Mouse (Mus musculus): ENCODE measurements around the gene Ctdspl2. TPM values are rescaled to one million over a fixed set of nuclear protein-coding genes. Genes with fewer than 3 reads are reported as not detected.
"Not testable (repeated sequence)": the region's sequence is repeated elsewhere in the genome, so short reads cannot be mapped to it uniquely, and the experiment has no call there.

The Ctdspl2 gene
- 40.8 and 43.9 TPM in 2 replicates for polyA plus RNA-seq (2014; fragmentation: Nextera tagmentation; extraction: Ambion mirVana)

GRCm38 (mm10) chr2:121955765-121956223, at the start of gene Ctdspl2, which contains the start of gene Mageb3:
Ctdspl2 (plus strand) TSS chr2:121956001.
Mageb3 (minus strand) TSS chr2:121956092.
- Histone ChIP-seq H3K9me3 (replicated peaks; ENCODE audit: control insufficient read depth, low read length) (no peaks in the 10 kb centered on the region), H3K36me3 (ENCODE audit: control insufficient read depth, insufficient read depth, low read length) (no peaks in the 10 kb centered on the region; the same call in 1 of the 2 replicates), H3K27ac (ENCODE audit: low read depth, low read length) (peak within 1 kb of the TSS; percentile 98), H3K9ac (ENCODE audit: low read depth, low read length) (peak within 1 kb of the TSS; percentile 99), H3K4me1 (ENCODE audit: control insufficient read depth, insufficient read depth, low read length) (peaks cover 6% of the 10 kb centered on the region), H3K4me3 (ENCODE audit: low read depth, low read length) (peak within 1 kb of the TSS; percentile 98), H3K27me3 (ENCODE audit: control insufficient read depth, insufficient read depth, low read length) (no peaks in the 10 kb centered on the region), H3K4me2 (peak within 1 kb of the TSS; percentile 68)
- under 1% methylated on average over 48 of the region's 48 CpGs for WGBS (ENCODE audit: insufficient replicate concordance)
- peak; percentile 96 for ATAC-seq (replicated peaks; ENCODE audit: insufficient number of reproducible peaks, low FRiP score, low TSS enrichment)

GRCm38 (mm10) chr2:121909975-121910374, 45.8 kb upstream of the Ctdspl2 start:
- Histone ChIP-seq H3K36me3 (ENCODE audit: control insufficient read depth, insufficient read depth, low read length) (no peaks in the 10 kb centered on the region), H3K9ac (ENCODE audit: low read depth, low read length) (no peak overlapping the region)
- 87% methylated on average over 3 of the region's 3 CpGs for WGBS (ENCODE audit: insufficient replicate concordance)

GRCm38 (mm10) chr2:121916047-121916970, 39.5 kb upstream of the Ctdspl2 start:
- no peaks in the 10 kb centered on the region for H3K9me3 ChIP-seq (replicated peaks; ENCODE audit: control insufficient read depth, low read length)
- WGBS (ENCODE audit: insufficient replicate concordance), result 86% methylated on average over 5 of the region's 5 CpGs

More at GRCm38 (mm10) chr2:121909975-121910374, 45.8 kb upstream of the Ctdspl2 start:
- H3K27me3 ChIP-seq (ENCODE audit: control insufficient read depth, insufficient read depth, low read length), result no peaks in the 10 kb centered on the region
- H3K27ac ChIP-seq (ENCODE audit: low read depth, low read length), result no peak overlapping the region
- no peaks in the 10 kb centered on the region for H3K9me3 ChIP-seq (replicated peaks; ENCODE audit: control insufficient read depth, low read length)
- H3K4me3 ChIP-seq (ENCODE audit: low read depth, low read length), result no peak overlapping the region
- no peak overlapping the region for H3K4me2 ChIP-seq
- no peak for ATAC-seq (replicated peaks; ENCODE audit: insufficient number of reproducible peaks, low FRiP score, low TSS enrichment)
- no peaks in the 10 kb centered on the region for H3K4me1 ChIP-seq (ENCODE audit: control insufficient read depth, insufficient read depth, low read length)

GRCm38 (mm10) chr2:121937624-121938023, 18.2 kb upstream of the Ctdspl2 start:
- not testable (repeated sequence) for H3K9ac ChIP-seq (ENCODE audit: low read depth, low read length); H3K4me2 ChIP-seq; H3K27me3 ChIP-seq (ENCODE audit: control insufficient read depth, insufficient read depth, low read length); H3K4me3 ChIP-seq (ENCODE audit: low read depth, low read length); H3K27ac ChIP-seq (ENCODE audit: low read depth, low read length); ATAC-seq (replicated peaks; ENCODE audit: insufficient number of reproducible peaks, low FRiP score, low TSS enrichment); H3K36me3 ChIP-seq (ENCODE audit: control insufficient read depth, insufficient read depth, low read length); H3K9me3 ChIP-seq (replicated peaks; ENCODE audit: control insufficient read depth, low read length); H3K4me1 ChIP-seq (ENCODE audit: control insufficient read depth, insufficient read depth, low read length)
- WGBS (ENCODE audit: insufficient replicate concordance), result 75% methylated on average over 2 of the region's 2 CpGs

More at GRCm38 (mm10) chr2:121916047-121916970, 39.5 kb upstream of the Ctdspl2 start:
- H3K27ac ChIP-seq (ENCODE audit: low read depth, low read length), result no peak overlapping the region
- no peaks in the 10 kb centered on the region for H3K27me3 ChIP-seq (ENCODE audit: control insufficient read depth, insufficient read depth, low read length)
- H3K4me2 ChIP-seq, result no peak overlapping the region
- no peaks in the 10 kb centered on the region for H3K4me1 ChIP-seq (ENCODE audit: control insufficient read depth, insufficient read depth, low read length)
- H3K36me3 ChIP-seq (ENCODE audit: control insufficient read depth, insufficient read depth, low read length), result no peaks in the 10 kb centered on the region
- H3K4me3 ChIP-seq (ENCODE audit: low read depth, low read length), result no peak overlapping the region
- no peak overlapping the region for H3K9ac ChIP-seq (ENCODE audit: low read depth, low read length)
- no peak for ATAC-seq (replicated peaks; ENCODE audit: insufficient number of reproducible peaks, low FRiP score, low TSS enrichment)

- no peak overlapping the region for H3K27ac ChIP-seq (ENCODE audit: low read depth, low read length)
- H3K4me3 ChIP-seq (ENCODE audit: low read depth, low read length), result no peak overlapping the region
- no peak for ATAC-seq (replicated peaks; ENCODE audit: insufficient number of reproducible peaks, low FRiP score, low TSS enrichment)
- 74% methylated on average over 3 of the region's 3 CpGs for WGBS (ENCODE audit: insufficient replicate concordance)
- H3K9ac ChIP-seq (ENCODE audit: low read depth, low read length), result no peak overlapping the region
- H3K9me3 ChIP-seq (replicated peaks; ENCODE audit: control insufficient read depth, low read length), result no peaks in the 10 kb centered on the region
- no peaks in the 10 kb centered on the region for H3K27me3 ChIP-seq (ENCODE audit: control insufficient read depth, insufficient read depth, low read length)
- H3K36me3 ChIP-seq (ENCODE audit: control insufficient read depth, insufficient read depth, low read length), result no peaks in the 10 kb centered on the region
- no peaks in the 10 kb centered on the region for H3K4me1 ChIP-seq (ENCODE audit: control insufficient read depth, insufficient read depth, low read length)
- H3K4me2 ChIP-seq, result no peak overlapping the region
These were observed 12.4 kb upstream of the Ctdspl2 start for GRCm38 (mm10) chr2:121943364-121943763.

- Histone ChIP-seq H3K27ac (ENCODE audit: low read depth, low read length) (peak overlapping the region; percentile 98), H3K4me2 (peak overlapping the region; percentile 68), H3K4me1 (ENCODE audit: control insufficient read depth, insufficient read depth, low read length) (peaks cover 6% of the 10 kb centered on the region), H3K4me3 (ENCODE audit: low read depth, low read length) (peak overlapping the region; percentile 98), H3K27me3 (ENCODE audit: control insufficient read depth, insufficient read depth, low read length) (no peaks in the 10 kb centered on the region), H3K36me3 (ENCODE audit: control insufficient read depth, insufficient read depth, low read length) (no peaks in the 10 kb centered on the region; the same call in 1 of the 2 replicates), H3K9me3 (replicated peaks; ENCODE audit: control insufficient read depth, low read length) (no peaks in the 10 kb centered on the region), H3K9ac (ENCODE audit: low read depth, low read length) (peak overlapping the region; percentile 99)
- WGBS (ENCODE audit: insufficient replicate concordance), result 15% methylated on average over 10 of the region's 10 CpGs
- ATAC-seq (replicated peaks; ENCODE audit: insufficient number of reproducible peaks, low FRiP score, low TSS enrichment), result no peak
These were observed 687 bp upstream of the Ctdspl2 start for GRCm38 (mm10) chr2:121954971-121955656.

GRCm38 (mm10) chr2:121956224-121957018, 620 bp downstream of the Ctdspl2 start:
- WGBS (ENCODE audit: insufficient replicate concordance), result under 1% methylated on average over 47 of the region's 47 CpGs
- Histone ChIP-seq H3K9ac (ENCODE audit: low read depth, low read length) (peak overlapping the region; percentile 99), H3K27ac (ENCODE audit: low read depth, low read length) (peak overlapping the region; percentile 98), H3K9me3 (replicated peaks; ENCODE audit: control insufficient read depth, low read length) (no peaks in the 10 kb centered on the region), H3K4me1 (ENCODE audit: control insufficient read depth, insufficient read depth, low read length) (peaks cover 6% of the 10 kb centered on the region), H3K27me3 (ENCODE audit: control insufficient read depth, insufficient read depth, low read length) (no peaks in the 10 kb centered on the region), H3K36me3 (ENCODE audit: control insufficient read depth, insufficient read depth, low read length) (no peaks in the 10 kb centered on the region; the same call in 1 of the 2 replicates), H3K4me3 (ENCODE audit: low read depth, low read length) (peak overlapping the region; percentile 98), H3K4me2 (peak overlapping the region; percentile 68)
- ATAC-seq (replicated peaks; ENCODE audit: insufficient number of reproducible peaks, low FRiP score, low TSS enrichment), result peak; percentile 96

All from heart, embryonic 11.5 days (tissue).